Comparison of ENCODE assay signal across 9 mouse cellular contexts in the genomic region with DNA sequence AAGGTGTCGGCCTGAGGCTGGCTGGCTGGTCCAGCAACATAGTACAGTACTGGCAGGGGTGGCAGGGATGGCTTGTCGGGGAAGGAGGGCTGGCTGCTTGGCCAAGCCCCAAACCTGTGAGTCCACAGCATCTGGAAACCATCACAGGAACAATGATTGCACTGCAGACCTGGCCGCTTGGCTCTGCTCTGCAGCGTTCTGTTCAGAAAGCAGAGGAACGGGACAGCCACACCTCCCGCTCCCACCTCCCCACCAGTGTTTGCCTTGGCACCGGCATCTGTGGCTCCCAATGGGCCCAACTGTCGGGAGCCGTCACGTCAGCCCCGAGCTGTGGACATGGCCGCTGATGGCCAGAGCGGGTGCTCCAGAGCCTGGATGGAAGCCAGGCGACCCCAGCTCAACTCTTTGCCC. TPM values are rescaled to one million over a fixed set of nuclear protein-coding genes. Genes with fewer than 3 reads are reported as not detected.
A peak's percentile ranks its signal among the peaks of the same experiment; 100 is the strongest.
DNase-seq lines count a peak whose midpoint lies in the region; ATAC-seq and TF ChIP-seq lines count a peak whose summit lies in the region.
"Had no signal": no experiment of that assay in that cellular context is flagged by ENCODE, and none has a peak within 500 bp of the region (broad histone marks: within the 10 kb centered on the region; RNA-seq: fewer than 3 reads in every experiment).

No protein-coding gene starts in this region.

- H3K9ac ChIP-seq in kidney, postnatal 0 days (ENCODE audit: low read depth, low read length): no peak overlapping the region

- peak; percentile 69 for DNase-seq in embryo, embryonic 10 days (ENCODE audit: low spot score)
- no peak for DNase-seq in embryo, embryonic 9.5 days (ENCODE audit: extremely low spot score)
- DNase-seq in heart, adult 11 months: peak; percentile 98
- peak; percentile 49 for DNase-seq in kidney, postnatal 0 days (ENCODE audit: low spot score)
- DNase-seq in neural tube, embryonic 10.5 days (ENCODE audit: extremely low spot score, low spot score): peak; percentile 50
- DNase-seq in cerebellum, adult 11 months: no peak

- H3K4me2 ChIP-seq in kidney, postnatal 0 days (ENCODE audit: low read length): no peak overlapping the region

- H3K27ac ChIP-seq in kidney, postnatal 0 days: no peak overlapping the region
- H3K27ac ChIP-seq: macrophage had no signal

- no peak for TF ChIP-seq CTCF in E14TG2a.4 (conservative IDR thresholded peaks at IDR 0.05; ENCODE audit: low read length)
- no peak for TF ChIP-seq CTCF in kidney, postnatal 0 days (IDR thresholded peaks at IDR 0.05; ENCODE audit: low read depth)

- no peaks in the 10 kb centered on the region for H3K9me3 ChIP-seq in E14TG2a.4 (ENCODE audit: low read length)
- H3K9me3 ChIP-seq in kidney, postnatal 0 days (replicated peaks; ENCODE audit: low read length): no peaks in the 10 kb centered on the region

- peaks cover 49% of the 10 kb centered on the region for H3K4me1 ChIP-seq in E14TG2a.4 (replicated peaks; ENCODE audit: low read depth, low read length)
- H3K4me1 ChIP-seq in kidney, postnatal 0 days (replicated peaks; ENCODE audit: insufficient read depth, low read length): peaks cover 39% of the 10 kb centered on the region

- WGBS in kidney, postnatal 0 days: 33% methylated on average over 14 of the region's 14 CpGs

- ATAC-seq in kidney, postnatal 0 days (replicated peaks; ENCODE audit: low FRiP score, low read depth): no peak
- ATAC-seq in erythroblast, adult 5-6 weeks (replicated peaks; ENCODE audit: low FRiP score, poor library complexity, severe bottlenecking): no peak

- H3K36me3 ChIP-seq in E14TG2a.4 (ENCODE audit: insufficient read depth, low read length): peaks cover 30% of the 10 kb centered on the region
- H3K36me3 ChIP-seq in kidney, postnatal 0 days (ENCODE audit: insufficient read depth, low read length): no peaks in the 10 kb centered on the region

- H3K4me3 ChIP-seq in E14TG2a.4 (replicated peaks; ENCODE audit: low read length): peak overlapping the region; percentile 66
- no peak overlapping the region for H3K4me3 ChIP-seq in kidney, postnatal 0 days (replicated peaks; ENCODE audit: low read depth, low read length)

- H3K27me3 ChIP-seq in E14TG2a.4 (ENCODE audit: insufficient read depth, low read length): 0 out of 2 replicates have a peak, but pooled peaks cover 2% of the 10 kb centered on the region
- H3K27me3 ChIP-seq in kidney, postnatal 0 days (ENCODE audit: insufficient read depth, low read length): no peaks in the 10 kb centered on the region

RNA-seq across cellular contexts. Expression of gene Zcchc24, which starts 30.2 kb away (rescaled TPM):
- 15.7 and 15.9 TPM in 2 replicates for polyA plus RNA-seq in kidney, postnatal 0 days (2015; fragmentation: Nextera tagmentation; extraction: Ambion mirVana)
- total RNA-seq in erythroblast, adult 5-6 weeks (2015; ENCODE audit: low replicate concordance): 2.7 TPM in 1 of 2 replicates, not detected in the other
- total RNA-seq in erythroblast, adult 5-6 weeks (2017; ENCODE audit: low replicate concordance): 0.94 and 0.98 TPM in 2 replicates

RNA-seq across cellular contexts. Expression of gene Ppif, which starts 44.6 kb away (rescaled TPM):
- polyA plus RNA-seq in kidney, postnatal 0 days (2015; fragmentation: Nextera tagmentation; extraction: Ambion mirVana): 56.5 and 61.2 TPM in 2 replicates
- 11.7 and 16.5 TPM in 2 replicates for total RNA-seq in erythroblast, adult 5-6 weeks (2015; ENCODE audit: low replicate concordance)
- total RNA-seq in erythroblast, adult 5-6 weeks (2017; ENCODE audit: low replicate concordance): 2.6 and 4.7 TPM in 2 replicates

Comparison
In these comparisons a context has a peak if more than half of its experiments do, and no peak if none do; other contexts are left out.
1. DNase-seq: peak in embryo, embryonic 10 days (single experiment), heart, adult 11 months (single experiment), kidney, postnatal 0 days (single experiment) and neural tube, embryonic 10.5 days (single experiment); none in embryo, embryonic 9.5 days (single experiment) and cerebellum, adult 11 months (single experiment).